Mouse (Mus musculus): ENCODE measurements around the gene Kif26b. TPM values are rescaled to one million over a fixed set of nuclear protein-coding genes. Genes with fewer than 3 reads are reported as not detected.
A peak's percentile ranks its signal among the peaks of the same experiment; 100 is the strongest.

Kif26b gene
- total and polyA plus RNA-seq, 2 experiments from 2014 or later, result 6.4 to 75.8 TPM

- peaks cover 5% of the 10 kb centered on the region for H3K4me1 ChIP-seq (ENCODE audit: insufficient read depth, low read length)
- no peak overlapping the region for H3K4me3 ChIP-seq (ENCODE audit: low read depth, low read length)
- H3K9me3 ChIP-seq (ENCODE audit: low read length), result no peaks in the 10 kb centered on the region
- H3K36me3 ChIP-seq (ENCODE audit: insufficient read depth, low read length), result peaks cover 10% of the 10 kb centered on the region; the same call in 1 of the 2 replicates
- 47% methylated on average over 14 of the region's 14 CpGs for WGBS
- no peak for TF ChIP-seq CTCF (IDR thresholded peaks at IDR 0.05)
- no peak overlapping the region for H3K27ac ChIP-seq (ENCODE audit: low read depth, low read length)
- ATAC-seq (ENCODE audit: low FRiP score), result no peak
- H3K9ac ChIP-seq (replicated peaks; ENCODE audit: low read length, poor library complexity, severe bottlenecking), result no peak overlapping the region
- no peak overlapping the region for H3K4me2 ChIP-seq (ENCODE audit: low read depth, low read length, poor library complexity, severe bottlenecking)
- peak; percentile 51 for DNase-seq (ENCODE audit: low spot score)
- H3K27me3 ChIP-seq (ENCODE audit: insufficient read depth, low read length), result no peaks in the 10 kb centered on the region
Measured at GRCm38 (mm10) chr1:178910951-178911350, 382.0 kb downstream of the Kif26b start.

GRCm38 (mm10) chr1:178912936-178913716 lies 384.2 kb downstream of the Kif26b start:
- H3K27ac ChIP-seq (ENCODE audit: low read depth, low read length), result no peak overlapping the region; the same call in 1 of the 2 replicates

GRCm38 (mm10) chr1:178915056-178915455 lies 386.1 kb downstream of the Kif26b start:
- Histone ChIP-seq H3K4me2 (ENCODE audit: low read depth, low read length, poor library complexity, severe bottlenecking) (no peak overlapping the region), H3K27me3 (ENCODE audit: insufficient read depth, low read length) (no peaks in the 10 kb centered on the region), H3K4me3 (ENCODE audit: low read depth, low read length) (no peak overlapping the region), H3K36me3 (ENCODE audit: insufficient read depth, low read length) (peaks cover 23% of the 10 kb centered on the region), H3K9ac (replicated peaks; ENCODE audit: low read length, poor library complexity, severe bottlenecking) (no peak overlapping the region), H3K9me3 (ENCODE audit: low read length) (no peaks in the 10 kb centered on the region), H3K27ac (ENCODE audit: low read depth, low read length) (no peak overlapping the region), H3K4me1 (ENCODE audit: insufficient read depth, low read length) (peaks cover 5% of the 10 kb centered on the region)
- ATAC-seq (ENCODE audit: low FRiP score) (no peak; the same call in 1 of the 2 replicates), DNase-seq (ENCODE audit: low spot score) (no peak)
- no peak for TF ChIP-seq CTCF (IDR thresholded peaks at IDR 0.05)
- 47% methylated on average over 12 of the region's 12 CpGs for WGBS

More at GRCm38 (mm10) chr1:178912936-178913716, 384.2 kb downstream of the Kif26b start:
- no peak for DNase-seq (ENCODE audit: low spot score)
- ATAC-seq (ENCODE audit: low FRiP score), result no peak
- Histone ChIP-seq H3K36me3 (ENCODE audit: insufficient read depth, low read length) (peaks cover 23% of the 10 kb centered on the region), H3K4me1 (ENCODE audit: insufficient read depth, low read length) (peaks cover 5% of the 10 kb centered on the region), H3K4me2 (ENCODE audit: low read depth, low read length, poor library complexity, severe bottlenecking) (no peak overlapping the region), H3K9ac (replicated peaks; ENCODE audit: low read length, poor library complexity, severe bottlenecking) (no peak overlapping the region), H3K27me3 (ENCODE audit: insufficient read depth, low read length) (no peaks in the 10 kb centered on the region), H3K4me3 (ENCODE audit: low read depth, low read length) (no peak overlapping the region), H3K9me3 (ENCODE audit: low read length) (no peaks in the 10 kb centered on the region)
- WGBS, result 38% methylated on average over 6 of the region's 6 CpGs
- no peak for TF ChIP-seq CTCF (IDR thresholded peaks at IDR 0.05)

- H3K4me1 ChIP-seq (ENCODE audit: insufficient read depth, low read length), result peaks cover 3% of the 10 kb centered on the region
- H3K36me3 ChIP-seq (ENCODE audit: insufficient read depth, low read length), result peaks cover 23% of the 10 kb centered on the region
- no peaks in the 10 kb centered on the region for H3K27me3 ChIP-seq (ENCODE audit: insufficient read depth, low read length)
- H3K27ac ChIP-seq (ENCODE audit: low read depth, low read length), result no peak overlapping the region
- no peak overlapping the region for H3K9ac ChIP-seq (replicated peaks; ENCODE audit: low read length, poor library complexity, severe bottlenecking)
- H3K4me2 ChIP-seq (ENCODE audit: low read depth, low read length, poor library complexity, severe bottlenecking), result peak overlapping the region; percentile 20; the same call in 1 of the 2 replicates
- ATAC-seq (ENCODE audit: low FRiP score) (0 out of 2 replicates have a peak, but pooled peaks have one; percentile 9), DNase-seq (ENCODE audit: low spot score) (peak; percentile 62)
- WGBS, result 55% methylated on average over 31 of the region's 31 CpGs
- H3K9me3 ChIP-seq (ENCODE audit: low read length), result no peaks in the 10 kb centered on the region
- TF ChIP-seq CTCF (IDR thresholded peaks at IDR 0.05), result peak; percentile 22; the same call in 1 of the 2 replicates
- no peak overlapping the region for H3K4me3 ChIP-seq (ENCODE audit: low read depth, low read length)
Measured at GRCm38 (mm10) chr1:178917194-178917902, 388.4 kb downstream of the Kif26b start.

- no peak for TF ChIP-seq CTCF (IDR thresholded peaks at IDR 0.05)
- 82% methylated on average over 8 of the region's 8 CpGs for WGBS
- ATAC-seq (ENCODE audit: low FRiP score) (no peak), DNase-seq (ENCODE audit: low spot score) (no peak)
- H3K4me2 ChIP-seq (ENCODE audit: low read depth, low read length, poor library complexity, severe bottlenecking), result no peak overlapping the region
- H3K27me3 ChIP-seq (ENCODE audit: insufficient read depth, low read length), result no peaks in the 10 kb centered on the region
- H3K9ac ChIP-seq (replicated peaks; ENCODE audit: low read length, poor library complexity, severe bottlenecking), result no peak overlapping the region
- H3K27ac ChIP-seq (ENCODE audit: low read depth, low read length), result no peak overlapping the region
- H3K4me1 ChIP-seq (ENCODE audit: insufficient read depth, low read length), result no peaks in the 10 kb centered on the region
- no peaks in the 10 kb centered on the region for H3K9me3 ChIP-seq (ENCODE audit: low read length)
- H3K4me3 ChIP-seq (ENCODE audit: low read depth, low read length), result no peak overlapping the region
- peaks cover 16% of the 10 kb centered on the region for H3K36me3 ChIP-seq (ENCODE audit: insufficient read depth, low read length)
Measured at GRCm38 (mm10) chr1:178924492-178925183, 395.7 kb downstream of the Kif26b start.
